Comparison of ENCODE assay signal across 21 mouse cellular contexts in the genomic region with DNA sequence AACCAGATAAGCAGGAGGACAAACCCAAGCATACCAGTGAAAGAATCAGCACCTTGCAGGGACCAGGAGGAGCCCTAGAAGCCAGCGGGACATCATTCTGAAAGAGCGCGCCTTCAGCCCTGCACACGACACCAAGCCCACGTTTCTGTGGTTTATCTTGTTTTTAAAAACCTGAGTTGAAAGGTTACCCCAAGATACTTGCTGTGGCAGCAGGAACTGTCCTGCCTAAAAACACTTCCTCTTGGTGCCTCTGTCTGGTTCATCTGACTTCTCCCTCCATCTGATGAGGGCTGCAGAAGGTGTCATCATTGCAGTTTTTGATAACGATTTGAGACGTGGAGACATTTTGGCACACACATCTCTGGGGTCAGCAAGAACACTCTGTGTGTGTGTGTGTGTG. TPM values are rescaled to one million over a fixed set of nuclear protein-coding genes. Genes with fewer than 3 reads are reported as not detected.
DNase-seq lines count a peak whose midpoint lies in the region; ATAC-seq lines count a peak whose summit lies in the region.
"Had no signal": no experiment of that assay in that cellular context is flagged by ENCODE, and none has a peak within 500 bp of the region (broad histone marks: within the 10 kb centered on the region; RNA-seq: fewer than 3 reads in every experiment).

No protein-coding gene starts in this region.

- H3K4me3 ChIP-seq in liver, embryonic 13.5 days (replicated peaks): no peak overlapping the region
- no peak overlapping the region for H3K4me3 ChIP-seq in liver, embryonic 11.5 days (ENCODE audit: low read depth, low read length)
- H3K4me3 ChIP-seq: erythroblast, embryonic 14.5 days; hindbrain, embryonic 15.5 days; midbrain, embryonic 10.5 days; myocyte had no signal

- no peaks in the 10 kb centered on the region for H3K9me3 ChIP-seq in liver, embryonic 13.5 days (replicated peaks)
- H3K9me3 ChIP-seq in liver, embryonic 11.5 days (ENCODE audit: control insufficient read depth, low read length): no peaks in the 10 kb centered on the region
- H3K9me3 ChIP-seq: hindbrain, embryonic 15.5 days; midbrain, embryonic 10.5 days had no signal

- H3K4me2 ChIP-seq in liver, embryonic 13.5 days: no peak overlapping the region
- H3K4me2 ChIP-seq in liver, embryonic 11.5 days: no peak overlapping the region
- H3K4me2 ChIP-seq: hindbrain, embryonic 15.5 days had no signal

- ATAC-seq in liver, embryonic 13.5 days (ENCODE audit: low read depth): no peak
- no peak for ATAC-seq in liver, embryonic 11.5 days (replicated peaks; ENCODE audit: low FRiP score)
- peak; percentile 57 to 68 for ATAC-seq in hematopoietic stem cell, adult 5-6 weeks (replicated peaks in 1 of 2; ENCODE audit: insufficient read depth in 1 of 2, low FRiP score in 2 of 2, low TSS enrichment in 1 of 2, low read depth in 1 of 2, poor library complexity in 2 of 2, severe bottlenecking in 2 of 2)
- ATAC-seq in monocyte, adult 5-6 weeks (replicated peaks; ENCODE audit: insufficient number of reproducible peaks, low FRiP score, low TSS enrichment, poor library complexity, severe bottlenecking): peak; percentile 83
- ATAC-seq: Patski had no signal

- no peaks in the 10 kb centered on the region for H3K27me3 ChIP-seq in liver, embryonic 13.5 days
- no peaks in the 10 kb centered on the region for H3K27me3 ChIP-seq in liver, embryonic 11.5 days (replicated peaks; ENCODE audit: control insufficient read depth, insufficient read depth, low read length)
- H3K27me3 ChIP-seq: hindbrain, embryonic 15.5 days; Patski had no signal

- no peaks in the 10 kb centered on the region for H3K36me3 ChIP-seq in liver, embryonic 13.5 days
- H3K36me3 ChIP-seq in liver, embryonic 11.5 days (ENCODE audit: control insufficient read depth, insufficient read depth, low read length): no peaks in the 10 kb centered on the region
- H3K36me3 ChIP-seq: hindbrain, embryonic 15.5 days; midbrain, embryonic 10.5 days had no signal

- 31% methylated on average over 7 of the region's 7 CpGs for WGBS in liver, embryonic 13.5 days (ENCODE audit: insufficient replicate concordance)
- 46% methylated on average over 7 of the region's 7 CpGs for WGBS in liver, embryonic 11.5 days

- H3K9ac ChIP-seq in liver, embryonic 13.5 days: no peak overlapping the region
- no peak overlapping the region for H3K9ac ChIP-seq in liver, embryonic 11.5 days (ENCODE audit: low read depth, low read length)
- H3K9ac ChIP-seq: hindbrain, embryonic 15.5 days had no signal

- DNase-seq in liver, embryonic 13.5 days: no peak
- DNase-seq in liver, embryonic 11.5 days (ENCODE audit: low spot score): no peak
- DNase-seq in CD8-positive naive resting alpha-beta T cell, adult 2 months (ENCODE audit: low read depth in 2 of 2, low spot score in 2 of 2): peak; percentile 37 to 65
- DNase-seq in kidney, postnatal 25 days: no peak
- no peak for DNase-seq in ovary, postnatal 10 days (ENCODE audit: low spot score)
- DNase-seq in urinary bladder, postnatal 36 days (ENCODE audit: low spot score in 2 of 2): no peak
- DNase-seq: adrenal gland, adult 8-10 months; cerebellum, adult 9-11 months; gastrocnemius, postnatal 36 days; kidney, adult 8-10 months; lung, adult 2 months; right cerebral cortex, postnatal 25 days; thymus, postnatal 36 days had no signal

- H3K27ac ChIP-seq in liver, embryonic 13.5 days: 0 out of 2 replicates have a peak overlapping the region, but pooled peaks have one; percentile 29
- H3K27ac ChIP-seq in liver, embryonic 11.5 days (ENCODE audit: low read depth, low read length): no peak overlapping the region
- H3K27ac ChIP-seq: hindbrain, embryonic 15.5 days; midbrain, embryonic 10.5 days had no signal

- H3K4me1 ChIP-seq in liver, embryonic 13.5 days (replicated peaks): peaks cover 19% of the 10 kb centered on the region
- H3K4me1 ChIP-seq in liver, embryonic 11.5 days (replicated peaks; ENCODE audit: control insufficient read depth, insufficient read depth, low read length): peaks cover 4% of the 10 kb centered on the region; the same call in 1 of the 2 replicates

RNA-seq across cellular contexts. Expression of a gene that starts 6.1 kb away (rescaled TPM):
- polyA plus RNA-seq in liver, embryonic 13.5 days (2015; fragmentation: Nextera tagmentation; extraction: Ambion mirVana): 52.4 and 59.5 TPM in 2 replicates
- polyA plus RNA-seq in liver, embryonic 11.5 days (2014; fragmentation: Nextera tagmentation; extraction: Ambion mirVana): 93.7 and 99.4 TPM in 2 replicates
- total RNA-seq in hematopoietic stem cell, adult 5-6 weeks (2017): 461 and 641 TPM in 2 replicates
- 95.2 to 128 TPM (median 119 TPM) in 3 replicates for total RNA-seq in monocyte, adult 5-6 weeks (2017)

RNA-seq across cellular contexts. Expression of a gene that starts 56.2 kb away (rescaled TPM):
- 21.0 and 23.2 TPM in 2 replicates for polyA plus RNA-seq in liver, embryonic 13.5 days (2015; fragmentation: Nextera tagmentation; extraction: Ambion mirVana)
- 21.2 and 24.8 TPM in 2 replicates for polyA plus RNA-seq in liver, embryonic 11.5 days (2014; fragmentation: Nextera tagmentation; extraction: Ambion mirVana)
- 7.2 and 9.0 TPM in 2 replicates for total RNA-seq in hematopoietic stem cell, adult 5-6 weeks (2017)
- total RNA-seq in monocyte, adult 5-6 weeks (2017): 1.2 TPM in 1 of 3 replicates, not detected in the others
- polyA plus RNA-seq: C2C12, myocyte had no signal

RNA-seq across cellular contexts. Expression of a gene that starts 56.8 kb away (rescaled TPM):
- polyA plus RNA-seq in liver, embryonic 13.5 days (2015; fragmentation: Nextera tagmentation; extraction: Ambion mirVana): 21.9 and 27.0 TPM in 2 replicates
- 36.6 and 40.6 TPM in 2 replicates for polyA plus RNA-seq in liver, embryonic 11.5 days (2014; fragmentation: Nextera tagmentation; extraction: Ambion mirVana)
- 66.4 and 85.0 TPM in 2 replicates for total RNA-seq in hematopoietic stem cell, adult 5-6 weeks (2017)
- 131 to 163 TPM (median 138 TPM) in 3 replicates for total RNA-seq in monocyte, adult 5-6 weeks (2017)

Comparison
In these comparisons a context has a peak if more than half of its experiments do, and no peak if none do; other contexts are left out.
1. ATAC-seq: peak in hematopoietic stem cell, adult 5-6 weeks (2 of 2) and monocyte, adult 5-6 weeks (single experiment); none in liver, embryonic 13.5 days (single experiment) and liver, embryonic 11.5 days (single experiment).
2. DNase-seq: peak in CD8-positive naive resting alpha-beta T cell, adult 2 months (2 of 2); none in liver, embryonic 13.5 days (single experiment), liver, embryonic 11.5 days (single experiment), kidney, postnatal 25 days (0 of 2), ovary, postnatal 10 days (single experiment) and urinary bladder, postnatal 36 days (0 of 2).